Mouse (Mus musculus) ovary, postnatal 10 days (tissue): ENCODE data around the gene 4930455H04Rik.

Experiments
- DNase-seq: peaks from one replicate; pipeline ENCODE4 v3.0.0; 2022; ENCODE audit warnings: low spot score

4930455H04Rik gene

GRCm38 (mm10) chr3:116966800-116967199 is 1.3 kb upstream of the 4930455H04Rik start:
- DNase-seq = no peak

DNA sequence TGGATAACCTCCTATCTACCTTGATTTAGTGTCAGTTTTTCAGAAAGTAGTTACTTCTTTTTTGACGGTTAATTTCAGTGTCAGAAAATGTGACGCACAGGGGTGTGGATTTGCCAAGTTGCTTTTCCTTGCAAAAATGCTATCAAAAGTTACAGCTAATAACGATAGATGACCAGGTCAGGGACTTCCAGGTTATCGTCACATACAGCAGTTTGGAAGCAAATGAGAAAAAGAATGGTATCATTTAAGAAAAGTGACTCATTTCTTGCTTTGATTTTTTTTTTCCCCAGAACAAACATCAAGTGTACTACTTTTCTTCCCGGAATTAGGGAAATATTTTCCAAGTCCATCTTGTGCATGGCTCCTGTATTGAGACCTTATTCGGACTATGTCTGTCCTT is 631 bp upstream of the 4930455H04Rik start:
- DNase-seq = no peak

- DNase-seq = peak; percentile 26
Measured at GRCm38 (mm10) chr3:116968540-116968997, 502 bp downstream of the 4930455H04Rik start, which contains the start of gene Palmd. Gene Palmd (minus strand): TSS chr3:116968987.

DNA sequence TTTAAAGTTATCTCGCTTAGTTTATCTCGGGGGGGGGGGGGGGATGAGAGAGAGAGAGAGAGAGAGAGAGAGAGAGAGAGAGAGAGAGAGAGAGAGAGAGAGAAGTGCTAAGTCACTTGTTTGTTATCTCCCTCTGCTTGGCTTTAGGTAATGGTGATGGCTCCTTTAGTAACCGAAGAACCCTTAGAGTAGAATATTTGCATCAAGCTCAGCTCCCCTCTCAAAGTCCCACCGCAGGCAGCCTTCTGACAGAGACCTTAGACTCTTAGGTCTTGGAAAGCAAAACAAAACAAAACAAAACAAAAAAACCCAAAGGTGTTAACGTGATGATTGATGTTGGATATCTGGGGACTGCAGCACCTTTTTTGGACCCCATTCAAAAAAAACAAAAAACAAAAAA is 936 bp downstream of the 4930455H04Rik start:
- DNase-seq = no peak

DNA sequence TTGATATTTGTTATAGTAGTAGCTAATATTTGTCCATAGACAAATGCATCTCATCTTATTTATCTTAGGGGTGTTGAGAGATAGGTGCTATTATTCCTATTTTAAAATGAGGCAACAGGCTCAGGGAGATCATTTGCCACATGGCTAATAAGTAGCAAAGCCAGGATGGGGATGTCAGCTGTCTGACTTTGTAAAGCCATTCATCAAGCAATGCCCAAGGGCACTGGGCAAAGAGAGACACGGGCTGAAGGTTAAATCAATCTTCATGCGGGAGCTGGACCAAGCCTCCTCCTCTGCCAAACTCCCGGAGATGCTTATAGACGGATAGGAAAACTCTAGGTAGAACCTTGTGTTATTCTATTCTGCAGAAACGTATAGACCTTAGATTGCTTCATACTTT is 1.7 kb downstream of the 4930455H04Rik start:
- no peak for DNase-seq

- no peak for DNase-seq
Measured at GRCm38 (mm10) chr3:116981811-116982575, 13.9 kb downstream of the 4930455H04Rik start.

GRCm38 (mm10) chr3:116985042-116985455 is 17.0 kb downstream of the 4930455H04Rik start:
- DNase-seq = no peak

DNA sequence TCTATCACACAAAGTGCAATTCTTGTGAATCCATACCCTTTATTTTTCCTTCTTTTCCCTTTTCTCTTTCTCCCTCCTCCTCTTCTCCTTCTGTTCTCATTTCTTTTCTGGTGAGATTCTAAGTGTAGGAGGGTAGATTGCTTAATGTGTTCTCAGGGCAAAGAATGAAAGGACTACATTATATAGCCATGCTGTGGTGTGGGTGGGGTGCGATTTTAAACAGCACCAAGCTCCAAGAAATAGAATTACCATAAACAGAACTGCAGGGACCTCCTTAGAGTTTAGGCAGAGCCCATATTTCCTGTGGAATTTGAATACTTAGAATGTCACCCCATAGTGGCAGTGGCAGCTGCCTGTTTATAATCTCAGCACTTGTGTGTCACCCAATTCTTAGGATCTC is 17.7 kb downstream of the 4930455H04Rik start:
- DNase-seq = no peak

DNA sequence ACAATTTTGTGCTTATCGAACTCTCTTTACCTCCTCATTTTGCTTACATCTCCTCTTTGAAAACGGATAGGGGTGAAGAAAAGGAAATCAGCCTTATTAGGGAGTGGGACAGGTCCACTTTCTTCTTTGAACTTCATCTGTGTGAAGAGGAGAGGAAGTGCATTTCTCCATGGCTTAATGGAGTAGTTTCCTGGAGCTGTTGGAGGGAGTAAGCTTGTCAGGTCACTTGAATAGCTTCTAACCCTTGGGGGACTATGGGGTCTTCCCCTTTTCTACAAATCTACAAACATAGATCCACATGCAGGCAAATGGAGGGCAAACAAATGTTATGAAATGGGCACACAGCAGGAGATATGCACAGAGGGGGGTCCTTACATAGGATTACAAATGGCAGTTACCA is 18.4 kb downstream of the 4930455H04Rik start:
- no peak for DNase-seq

DNA sequence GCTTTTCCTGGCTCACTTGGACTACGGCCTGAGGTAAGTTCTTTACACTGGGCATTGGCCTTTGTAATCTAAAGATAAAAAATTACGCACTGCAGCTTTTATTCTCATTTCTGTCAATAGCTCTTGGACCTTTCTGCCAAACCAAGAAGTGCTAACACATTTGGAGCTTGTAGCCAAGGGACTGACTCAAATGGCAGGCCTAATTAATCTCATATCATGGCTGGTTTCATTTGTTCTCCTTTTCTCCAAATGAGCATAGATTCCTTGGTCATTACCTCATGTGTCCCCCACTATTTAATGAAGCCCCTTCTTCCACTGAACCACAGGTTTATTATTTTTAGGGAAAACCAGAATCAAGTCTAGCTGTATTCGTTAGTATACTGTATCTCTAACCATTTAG is 20.2 kb downstream of the 4930455H04Rik start:
- DNase-seq = no peak

DNA sequence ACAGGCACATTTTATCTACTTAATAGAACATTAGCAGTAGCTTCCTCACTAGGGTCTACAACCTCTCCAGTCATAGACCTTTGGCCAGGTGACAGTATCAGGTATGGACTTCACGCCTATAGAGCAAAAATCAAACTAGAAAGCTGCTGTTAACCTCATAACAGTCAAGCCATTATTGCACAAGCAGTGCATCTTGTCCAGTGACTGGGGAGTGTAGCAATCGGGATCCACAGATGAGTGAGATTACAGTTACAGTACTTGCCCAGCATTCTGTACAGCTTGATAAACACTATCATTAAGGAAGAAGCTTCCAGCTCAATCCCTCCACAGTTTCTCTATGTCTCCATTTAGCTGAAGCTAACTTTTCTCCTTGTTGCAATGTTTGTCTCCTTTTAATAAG is 23.1 kb downstream of the 4930455H04Rik start:
- DNase-seq = no peak

- DNase-seq = no peak
Measured at GRCm38 (mm10) chr3:116993011-116993410, 24.9 kb downstream of the 4930455H04Rik start.

DNA sequence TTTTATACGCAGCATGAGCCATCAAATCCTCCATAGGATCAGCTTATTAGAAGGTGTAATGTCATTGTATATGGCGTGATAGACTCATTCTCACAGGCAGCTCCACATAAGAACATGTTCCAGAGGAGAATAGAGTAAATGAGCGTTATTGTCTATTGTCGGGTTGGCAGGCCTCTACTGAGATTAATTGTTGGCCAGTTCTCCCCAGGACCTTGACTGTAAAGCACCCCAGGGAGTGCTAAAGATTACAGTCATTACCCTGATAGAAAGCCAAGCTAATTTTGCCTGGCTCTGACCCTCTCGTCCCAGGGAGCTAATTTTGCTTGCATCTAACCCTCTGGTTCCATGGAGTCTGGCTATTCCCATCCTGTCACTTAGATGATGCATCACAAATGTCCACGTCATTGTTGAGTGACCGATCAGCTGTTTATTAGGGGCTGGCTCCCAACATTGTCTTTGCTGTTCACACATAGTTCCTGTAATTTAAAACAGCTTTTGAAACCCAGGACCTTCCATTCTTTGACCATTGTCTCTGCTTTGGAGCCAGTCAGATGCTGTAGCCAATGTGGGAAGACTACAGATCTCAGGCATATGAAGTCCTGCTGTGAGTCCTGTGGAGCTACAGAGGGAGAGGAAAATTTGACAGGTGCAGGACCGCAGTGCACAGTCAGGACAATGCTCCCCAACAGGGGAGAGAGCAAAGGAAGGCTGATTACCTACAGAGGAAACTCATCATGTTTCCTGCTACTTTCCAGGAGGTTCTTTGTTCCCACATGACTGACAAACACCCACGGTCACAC is 33.8 kb downstream of the 4930455H04Rik start:
- no peak for DNase-seq

DNA sequence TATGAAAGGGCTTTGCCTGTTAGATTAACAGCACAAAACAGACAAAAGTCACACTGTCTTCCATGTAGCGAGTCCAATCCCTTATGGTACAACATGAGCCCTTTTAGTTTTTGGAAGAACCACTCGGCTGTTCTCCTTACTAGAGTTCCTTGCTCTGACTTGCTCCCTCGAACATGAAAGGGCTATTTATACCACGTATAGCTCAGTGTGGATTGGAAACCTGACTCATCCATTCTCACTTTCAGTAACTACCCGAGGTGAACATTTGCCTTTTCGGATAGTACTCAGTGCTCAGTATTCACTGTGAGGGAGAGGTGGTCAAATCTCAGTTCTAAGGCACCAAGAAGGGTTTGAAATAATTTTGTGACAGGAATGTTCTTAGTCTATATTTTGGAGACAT is 35.3 kb downstream of the 4930455H04Rik start:
- no peak for DNase-seq

GRCm38 (mm10) chr3:117006636-117007035 is 38.6 kb downstream of the 4930455H04Rik start:
- no peak for DNase-seq

GRCm38 (mm10) chr3:117007340-117007739 is 39.3 kb downstream of the 4930455H04Rik start:
- DNase-seq = no peak

- no peak for DNase-seq
Measured at GRCm38 (mm10) chr3:117010182-117010581, 42.1 kb downstream of the 4930455H04Rik start.

GRCm38 (mm10) chr3:117020319-117020718 is 52.3 kb downstream of the 4930455H04Rik start:
- no peak for DNase-seq

DNA sequence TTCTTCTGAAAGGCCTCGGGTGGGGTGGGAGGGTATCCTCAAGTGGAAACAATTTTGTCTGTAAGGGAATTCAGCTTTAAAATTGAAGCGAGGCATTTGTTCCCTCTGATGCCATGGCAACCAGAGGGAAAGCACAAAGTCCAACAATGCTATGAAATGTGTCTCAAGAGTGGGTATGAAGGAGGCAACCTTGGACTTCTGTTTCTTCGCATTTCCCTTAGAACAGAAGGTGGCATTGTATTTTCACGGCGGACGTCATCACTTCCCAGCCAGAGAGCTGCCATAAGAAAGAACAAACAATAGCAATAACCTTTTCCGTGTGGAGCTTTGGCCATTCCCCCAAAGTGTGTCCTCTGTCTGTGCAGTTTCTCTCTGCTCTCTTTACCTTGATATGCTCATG is 53.8 kb downstream of the 4930455H04Rik start:
- DNase-seq = no peak

GRCm38 (mm10) chr3:117024111-117024510 is 56.0 kb downstream of the 4930455H04Rik start:
- DNase-seq = no peak

DNA sequence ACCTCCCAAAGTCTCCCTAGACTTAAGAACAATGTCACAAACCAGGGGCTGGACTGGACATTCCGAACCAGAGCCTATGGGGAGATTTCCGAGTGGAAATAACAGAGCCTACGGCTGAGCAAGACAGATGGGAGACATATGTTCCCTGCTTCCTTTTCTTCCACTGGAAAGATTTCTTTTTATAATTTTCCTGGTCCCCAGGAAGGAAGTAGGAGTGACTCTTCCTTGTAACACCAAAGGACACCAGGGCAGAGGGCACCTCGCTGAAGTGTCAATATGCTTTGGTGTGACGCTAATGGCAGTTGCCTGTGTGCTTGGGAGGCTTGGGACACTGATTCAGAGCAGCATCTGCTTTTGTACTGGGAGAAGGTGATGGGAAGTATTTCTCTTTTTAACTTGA is 56.5 kb downstream of the 4930455H04Rik start:
- DNase-seq = no peak

GRCm38 (mm10) chr3:117025421-117025820 is 57.4 kb downstream of the 4930455H04Rik start:
- DNase-seq = no peak
